Mouse (Mus musculus) midbrain, embryonic 16.5 days (tissue): ENCODE results near the gene Foxl1. TPM values are rescaled to one million over a fixed set of nuclear protein-coding genes. Genes with fewer than 3 reads are reported as not detected.
"Not testable (repeated sequence)": the region's sequence is repeated elsewhere in the genome, so short reads cannot be mapped to it uniquely, and the experiment has no call there.

Source experiments
- ATAC-seq: fragments of 200-750 bp; cut with Nextera tagmentation; 2 replicates; pipeline ENCODE4 v1.8.0; 2017; ENCODE audit warnings: moderate TSS enrichment
- H3K27ac ChIP-seq: fragments of 300-500 bp; sonication (generic); 2 replicates; pipeline ENCODE4 v1.5.1; 2014; ENCODE audit warnings: mild to moderate bottlenecking, low read length, mixed read lengths
- H3K27me3 ChIP-seq: fragments of 300-500 bp; sonication (generic); 2 replicates; pipeline ENCODE4 v1.6.1; 2014; ENCODE audit warnings: low read depth, low read length, mixed read lengths; ENCODE audit not compliant: control insufficient read depth, insufficient read depth
- H3K36me3 ChIP-seq: fragments of 300-500 bp; sonication (generic); 2 replicates; pipeline ENCODE4 v1.6.1; 2014; ENCODE audit warnings: mild to moderate bottlenecking, low read length, moderate library complexity, mixed read lengths; ENCODE audit not compliant: control insufficient read depth, insufficient read depth
- H3K4me1 ChIP-seq: fragments of 300-500 bp; sonication (generic); 2 replicates; pipeline ENCODE4 v1.6.1; 2014; ENCODE audit warnings: mild to moderate bottlenecking, low read length, mixed read lengths; ENCODE audit not compliant: control insufficient read depth, insufficient read depth
- H3K4me2 ChIP-seq: fragments of 300-500 bp; sonication (generic); 2 replicates; pipeline ENCODE4 v1.6.1; 2014; ENCODE audit warnings: mild to moderate bottlenecking, low read length, mixed read lengths
- H3K4me3 ChIP-seq: fragments of 300-500 bp; sonication (generic); 2 replicates; pipeline ENCODE4 v1.5.1; 2014; ENCODE audit warnings: low read depth, mild to moderate bottlenecking, low read length, moderate library complexity, mixed read lengths
- H3K9ac ChIP-seq: fragments of 300-500 bp; sonication (generic); 2 replicates; pipeline ENCODE4 v1.6.1; 2014; ENCODE audit warnings: low read depth, low read length, mixed read lengths
- H3K9me3 ChIP-seq: fragments of 300-500 bp; sonication (generic); replicated peaks from 2 replicates; pipeline ENCODE4 v1.6.1; 2014; ENCODE audit warnings: mild to moderate bottlenecking, low read length, mixed read lengths; ENCODE audit not compliant: control insufficient read depth, poor library complexity, severe bottlenecking
- WGBS: fragments of 180-500 bp; shearing (Covaris S2); extraction: QIAGEN DNeasy Blood & Tissue Kit; methylation state at CpG from one replicate; pipeline ENCODE4 v1.1.7; 2014; 5-methylcytosine and 5-hydroxymethylcytosine counted together
- polyA plus RNA-seq: library from polyadenylated mRNA; unstranded; fragments of >200 nt; fragmentation: Nextera tagmentation; extraction: Ambion mirVana; gene quantifications from 2 replicates; pipeline ENCODE4 v1.2.1, GENCODE M21; 2015

The Foxl1 gene
- polyA plus RNA-seq, 1 experiment from 2014 or later: 0.06 TPM

GRCm38 (mm10) chr8:121145457-121146134 lies 17.9 kb downstream of the Foxl1 start:
- H3K9me3 ChIP-seq, H3K36me3 ChIP-seq, H3K27me3 ChIP-seq, H3K4me1 ChIP-seq, ATAC-seq, H3K4me3 ChIP-seq, H3K9ac ChIP-seq, H3K27ac ChIP-seq, H3K4me2 ChIP-seq: not testable (repeated sequence)
- WGBS: 68% methylated on average over 4 of the region's 6 CpGs

GRCm38 (mm10) chr8:121148573-121149083 lies 20.9 kb downstream of the Foxl1 start:
- Histone ChIP-seq H3K4me2 (no peak overlapping the region), H3K4me3 (no peak overlapping the region), H3K9me3 (no peaks in the 10 kb centered on the region), H3K4me1 (no peaks in the 10 kb centered on the region), H3K9ac (no peak overlapping the region), H3K27ac (no peak overlapping the region), H3K27me3 (no peaks in the 10 kb centered on the region; the same call in 1 of the 2 replicates), H3K36me3 (no peaks in the 10 kb centered on the region)
- 51% methylated on average over 8 of the region's 8 CpGs for WGBS
- ATAC-seq: no peak

GRCm38 (mm10) chr8:121152394-121152793 lies 24.7 kb downstream of the Foxl1 start:
- no peak overlapping the region for H3K4me3 ChIP-seq
- H3K4me2 ChIP-seq: no peak overlapping the region
- no peak overlapping the region for H3K27ac ChIP-seq
- H3K9me3 ChIP-seq: no peaks in the 10 kb centered on the region
- H3K27me3 ChIP-seq: no peaks in the 10 kb centered on the region; the same call in 1 of the 2 replicates
- H3K4me1 ChIP-seq: no peaks in the 10 kb centered on the region
- no peak overlapping the region for H3K9ac ChIP-seq
- 70% methylated on average over 12 of the region's 12 CpGs for WGBS
- ATAC-seq: no peak
- H3K36me3 ChIP-seq: no peaks in the 10 kb centered on the region

GRCm38 (mm10) chr8:121156990-121157491 lies 29.3 kb downstream of the Foxl1 start:
- 93% methylated on average over 7 of the region's 7 CpGs for WGBS
- Histone ChIP-seq H3K27me3 (no peaks in the 10 kb centered on the region), H3K4me2 (no peak overlapping the region), H3K27ac (no peak overlapping the region), H3K36me3 (no peaks in the 10 kb centered on the region), H3K4me3 (no peak overlapping the region), H3K4me1 (no peaks in the 10 kb centered on the region), H3K9me3 (no peaks in the 10 kb centered on the region), H3K9ac (no peak overlapping the region)
- no peak for ATAC-seq

- Histone ChIP-seq H3K9me3 (no peaks in the 10 kb centered on the region), H3K4me2 (no peak overlapping the region), H3K4me3 (no peak overlapping the region), H3K4me1 (no peaks in the 10 kb centered on the region), H3K27me3 (no peaks in the 10 kb centered on the region), H3K9ac (no peak overlapping the region), H3K27ac (no peak overlapping the region), H3K36me3 (no peaks in the 10 kb centered on the region)
- no peak for ATAC-seq
- WGBS: 81% methylated on average over 13 of the region's 13 CpGs
Observed at GRCm38 (mm10) chr8:121158812-121159211, 31.1 kb downstream of the Foxl1 start.

- Histone ChIP-seq H3K27ac (no peak overlapping the region), H3K36me3 (no peaks in the 10 kb centered on the region), H3K27me3 (no peaks in the 10 kb centered on the region), H3K4me1 (no peaks in the 10 kb centered on the region), H3K9me3 (no peaks in the 10 kb centered on the region), H3K4me3 (no peak overlapping the region), H3K9ac (no peak overlapping the region), H3K4me2 (no peak overlapping the region)
- ATAC-seq: no peak
- 90% methylated on average over 5 of the region's 5 CpGs for WGBS
Observed at GRCm38 (mm10) chr8:121161437-121161836, 33.7 kb downstream of the Foxl1 start.

- no peak overlapping the region for H3K4me2 ChIP-seq
- ATAC-seq: no peak
- WGBS: 73% methylated on average over 4 of the region's 4 CpGs
Observed at GRCm38 (mm10) chr8:121162413-121162812, 34.7 kb downstream of the Foxl1 start.

GRCm38 (mm10) chr8:121162906-121163695 lies 35.4 kb downstream of the Foxl1 start:
- no peaks in the 10 kb centered on the region for H3K36me3 ChIP-seq
- H3K4me2 ChIP-seq: no peak overlapping the region
- no peak for ATAC-seq
- H3K9ac ChIP-seq: no peak overlapping the region
- WGBS: 79% methylated on average over 11 of the region's 11 CpGs
- H3K27ac ChIP-seq: no peak overlapping the region
- no peak overlapping the region for H3K4me3 ChIP-seq
- no peaks in the 10 kb centered on the region for H3K27me3 ChIP-seq
- no peaks in the 10 kb centered on the region for H3K4me1 ChIP-seq
- H3K9me3 ChIP-seq: no peaks in the 10 kb centered on the region

More at GRCm38 (mm10) chr8:121162413-121162812, 34.7 kb downstream of the Foxl1 start:
- Histone ChIP-seq H3K27ac (no peak overlapping the region), H3K4me3 (no peak overlapping the region), H3K9me3 (no peaks in the 10 kb centered on the region), H3K9ac (no peak overlapping the region), H3K36me3 (no peaks in the 10 kb centered on the region), H3K27me3 (no peaks in the 10 kb centered on the region), H3K4me1 (no peaks in the 10 kb centered on the region)

GRCm38 (mm10) chr8:121164017-121164469 lies 36.3 kb downstream of the Foxl1 start:
- Histone ChIP-seq H3K27ac (no peak overlapping the region), H3K27me3 (no peaks in the 10 kb centered on the region), H3K36me3 (no peaks in the 10 kb centered on the region), H3K9ac (no peak overlapping the region), H3K4me2 (no peak overlapping the region), H3K4me1 (no peaks in the 10 kb centered on the region), H3K4me3 (no peak overlapping the region), H3K9me3 (no peaks in the 10 kb centered on the region)
- ATAC-seq: no peak
- WGBS: 58% methylated on average over 8 of the region's 8 CpGs
